Comparison of ENCODE assay signal across 22 mouse cellular contexts in genomic region chr16:52746186-52746585, GRCm38 (mm10).
DNase-seq lines count a peak whose midpoint lies in the region; ATAC-seq and TF ChIP-seq lines count a peak whose summit lies in the region.
"Had no signal": no experiment of that assay in that cellular context is flagged by ENCODE, and none has a peak within 500 bp of the region (broad histone marks: within the 10 kb centered on the region; RNA-seq: fewer than 3 reads in every experiment).

No protein-coding gene starts in this region.

- H3K4me1 ChIP-seq in heart, embryonic 10.5 days = peaks cover 6% of the 10 kb centered on the region; the same call in 1 of the 2 replicates
- H3K4me1 ChIP-seq in kidney, postnatal 0 days (replicated peaks; ENCODE audit: insufficient read depth, low read length) = no peaks in the 10 kb centered on the region
- no peaks in the 10 kb centered on the region for H3K4me1 ChIP-seq in kidney, adult 2 months (ENCODE audit: control insufficient read depth, insufficient read depth, low read length)
- H3K4me1 ChIP-seq: embryonic facial prominence, embryonic 15.5 days; intestine, embryonic 15.5 days had no signal

- 36% methylated on average over 3 of the region's 3 CpGs for WGBS in heart, embryonic 10.5 days
- WGBS in kidney, postnatal 0 days = 23% methylated on average over 3 of the region's 3 CpGs
- WGBS in kidney, adult 2 months = 32% methylated on average over 3 of the region's 3 CpGs

- peak overlapping the region; percentile 29 for H3K27ac ChIP-seq in heart, embryonic 10.5 days
- H3K27ac ChIP-seq in kidney, postnatal 0 days = no peak overlapping the region
- no peak overlapping the region for H3K27ac ChIP-seq in kidney, adult 2 months (ENCODE audit: insufficient read depth, low read depth, low read length)
- H3K27ac ChIP-seq: embryonic facial prominence, embryonic 15.5 days; forebrain, embryonic 10.5 days; heart, adult 2 months; hindbrain, embryonic 10.5 days; hindbrain, embryonic 14.5 days; intestine, embryonic 15.5 days had no signal

- no peak for DNase-seq in heart, embryonic 10.5 days (ENCODE audit: low spot score)
- no peak for DNase-seq in heart, adult 18-20 months
- DNase-seq in kidney, postnatal 0 days (ENCODE audit: low spot score) = peak; percentile 36
- DNase-seq in kidney, adult 2 months = no peak
- peak; percentile 9 for DNase-seq in brain, embryonic 14.5 days (ENCODE audit: low read depth)
- DNase-seq in mesoderm, embryonic 11.5 days (ENCODE audit: low read depth, low spot score) = peak; percentile 13
- DNase-seq in gastrocnemius, postnatal 36 days = no peak
- DNase-seq: adrenal gland, adult 8-10 months; adrenal gland, postnatal 36 days; cerebellum, adult 11 months; cerebellum, adult 8-10 months; cerebellum, postnatal 36 days; heart, adult 2 months had no signal

- H3K9ac ChIP-seq in kidney, postnatal 0 days (ENCODE audit: low read depth, low read length) = no peak overlapping the region
- H3K9ac ChIP-seq: embryonic facial prominence, embryonic 15.5 days; heart, embryonic 12.5 days; hindbrain, embryonic 14.5 days; intestine, embryonic 15.5 days had no signal

- no peaks in the 10 kb centered on the region for H3K27me3 ChIP-seq in heart, embryonic 10.5 days (ENCODE audit: insufficient read depth, poor library complexity, severe bottlenecking)
- no peaks in the 10 kb centered on the region for H3K27me3 ChIP-seq in kidney, postnatal 0 days (ENCODE audit: insufficient read depth, low read length)
- no peaks in the 10 kb centered on the region for H3K27me3 ChIP-seq in kidney, adult 2 months (replicated peaks; ENCODE audit: control insufficient read depth, insufficient read depth, low read length)
- H3K27me3 ChIP-seq: CH12.LX; embryonic facial prominence, embryonic 15.5 days; heart, embryonic 12.5 days; intestine, embryonic 15.5 days had no signal

- no peaks in the 10 kb centered on the region for H3K36me3 ChIP-seq in heart, embryonic 10.5 days
- H3K36me3 ChIP-seq in kidney, postnatal 0 days (ENCODE audit: insufficient read depth, low read length) = no peaks in the 10 kb centered on the region
- H3K36me3 ChIP-seq in kidney, adult 2 months (ENCODE audit: control insufficient read depth, insufficient read depth, low read length) = no peaks in the 10 kb centered on the region
- H3K36me3 ChIP-seq: embryonic facial prominence, embryonic 15.5 days; forebrain, embryonic 10.5 days; heart, embryonic 12.5 days; hindbrain, embryonic 10.5 days; intestine, embryonic 15.5 days had no signal

- ATAC-seq in kidney, postnatal 0 days (replicated peaks; ENCODE audit: low FRiP score, low read depth) = no peak
- ATAC-seq: forebrain, embryonic 14.5 days; intestine, embryonic 15.5 days had no signal

- TF ChIP-seq POLR2A in kidney, adult 2 months (IDR thresholded peaks at IDR 0.05; ENCODE audit: low read depth, low read length) = no peak
- no peak for TF ChIP-seq POLR2A in brain, embryonic 14.5 days (IDR thresholded peaks at IDR 0.05; ENCODE audit: borderline replicate concordance, extremely low read depth, insufficient read depth, insufficient read length, poor library complexity, severe bottlenecking)

- no peak for TF ChIP-seq CTCF in kidney, postnatal 0 days (IDR thresholded peaks at IDR 0.05; ENCODE audit: low read depth)
- no peak for TF ChIP-seq CTCF in kidney, adult 2 months (conservative IDR thresholded peaks at IDR 0.05; ENCODE audit: insufficient read depth, insufficient read length, low read depth, low read length)
- no peak for TF ChIP-seq CTCF in brain, embryonic 14.5 days (IDR thresholded peaks at IDR 0.05; ENCODE audit: borderline replicate concordance, extremely low read depth, insufficient read depth, insufficient read length)

- H3K9me3 ChIP-seq in heart, embryonic 10.5 days = no peaks in the 10 kb centered on the region
- no peaks in the 10 kb centered on the region for H3K9me3 ChIP-seq in kidney, postnatal 0 days (replicated peaks; ENCODE audit: low read length)
- H3K9me3 ChIP-seq: embryonic facial prominence, embryonic 15.5 days; forebrain, embryonic 10.5 days; heart, embryonic 12.5 days; hindbrain, embryonic 10.5 days; intestine, embryonic 15.5 days had no signal

- intact Hi-C loops in gastrocnemius, postnatal 36 days (cut with DNase I) = no loop called here

- H3K4me2 ChIP-seq in kidney, postnatal 0 days (ENCODE audit: low read length) = no peak overlapping the region
- H3K4me2 ChIP-seq: embryonic facial prominence, embryonic 15.5 days; heart, embryonic 12.5 days; hindbrain, embryonic 14.5 days; intestine, embryonic 15.5 days had no signal

- H3K4me3 ChIP-seq in heart, embryonic 10.5 days = no peak overlapping the region
- H3K4me3 ChIP-seq in kidney, postnatal 0 days (replicated peaks; ENCODE audit: low read depth, low read length) = no peak overlapping the region
- no peak overlapping the region for H3K4me3 ChIP-seq in kidney, adult 2 months (ENCODE audit: insufficient read depth, low read depth, low read length)
- H3K4me3 ChIP-seq: embryonic facial prominence, embryonic 15.5 days; erythroblast, embryonic 14.5 days; forebrain, embryonic 10.5 days; heart, adult 2 months; heart, embryonic 12.5 days; hindbrain, embryonic 10.5 days; intestine, embryonic 15.5 days had no signal

Comparison
In these comparisons a context has a peak if more than half of its experiments do, and no peak if none do; other contexts are left out.
1. DNase-seq: peak in kidney, postnatal 0 days (single experiment), brain, embryonic 14.5 days (single experiment) and mesoderm, embryonic 11.5 days (single experiment); none in heart, embryonic 10.5 days (single experiment), heart, adult 18-20 months (0 of 2), kidney, adult 2 months (single experiment) and gastrocnemius, postnatal 36 days (0 of 2).